Mouse (Mus musculus): ENCODE results near the gene Serf1. TPM values are rescaled to one million over a fixed set of nuclear protein-coding genes. Genes with fewer than 3 reads are reported as not detected.

Serf1 gene
- total RNA-seq (2018; cell fraction: chromatin; rRNA removed): 1 to 10 TPM in 1 of 26 experiments, not detected in 25; 4.3 TPM
- 1 to 10 TPM; 1.2 to 4.9 (median 2.7) TPM for total RNA-seq (2018; cell fraction: cytosol; rRNA removed)
- total RNA-seq (2018; cell fraction: nucleus; rRNA removed): 1 to 10 TPM in 2 of 26 experiments, not detected in 24; 2.5 TPM
- 2.5 to 4.7 TPM (median 4.1 TPM) in 3 replicates for polyA plus RNA-seq (2018)

- under 1% methylated on average over 72 of the region's 76 CpGs for WGBS (ENCODE audit: missing documents)
- peaks cover 8% of the 10 kb centered on the region for H3K79me2 ChIP-seq (ENCODE audit: inconsistent target)
- no peak within 1 kb of the TSS for H3K27ac ChIP-seq
- H3K4me3 ChIP-seq (ENCODE audit: inconsistent target): peak within 1 kb of the TSS; percentile 48
- H3K36me3 ChIP-seq (ENCODE audit: inconsistent target): no peaks in the 10 kb centered on the region
Measured at GRCm38 (mm10) chr13:100107652-100108472, at the start of gene Serf1. Gene Serf1, plus strand, starts transcription at chr13:100108012.

- Histone ChIP-seq H3K4me3 (ENCODE audit: inconsistent target) (no peak overlapping the region), H3K36me3 (ENCODE audit: inconsistent target) (peaks cover 80% of the 10 kb centered on the region), H3K27ac (no peak overlapping the region), H3K79me2 (ENCODE audit: inconsistent target) (no peaks in the 10 kb centered on the region)
- 95% methylated on average over 3 of the region's 3 CpGs for WGBS (ENCODE audit: missing documents)
Measured at GRCm38 (mm10) chr13:100063936-100064335, 43.9 kb upstream of the Serf1 start.

- Histone ChIP-seq H3K4me3 (ENCODE audit: inconsistent target) (no peak overlapping the region), H3K79me2 (ENCODE audit: inconsistent target) (no peaks in the 10 kb centered on the region), H3K27ac (no peak overlapping the region), H3K36me3 (ENCODE audit: inconsistent target) (peaks cover 81% of the 10 kb centered on the region)
- 90% methylated on average over 4 of the region's 6 CpGs for WGBS (ENCODE audit: missing documents)
Measured at GRCm38 (mm10) chr13:100067821-100068220, 40.0 kb upstream of the Serf1 start.

- peaks cover 71% of the 10 kb centered on the region for H3K36me3 ChIP-seq (ENCODE audit: inconsistent target)
- WGBS (ENCODE audit: missing documents): 94% methylated on average over 8 of the region's 8 CpGs
- no peak overlapping the region for H3K27ac ChIP-seq
- no peak overlapping the region for H3K4me3 ChIP-seq (ENCODE audit: inconsistent target)
- H3K79me2 ChIP-seq (ENCODE audit: inconsistent target): no peaks in the 10 kb centered on the region
Measured at GRCm38 (mm10) chr13:100071473-100071872, 36.3 kb upstream of the Serf1 start.

- H3K36me3 ChIP-seq (ENCODE audit: inconsistent target): peaks cover 41% of the 10 kb centered on the region
- H3K79me2 ChIP-seq (ENCODE audit: inconsistent target): peaks cover 49% of the 10 kb centered on the region
- 47% methylated on average over 6 of the region's 6 CpGs for WGBS (ENCODE audit: missing documents)
- H3K4me3 ChIP-seq (ENCODE audit: inconsistent target): no peak overlapping the region
- no peak overlapping the region for H3K27ac ChIP-seq
Measured at GRCm38 (mm10) chr13:100098808-100099207, 9.0 kb upstream of the Serf1 start.

GRCm38 (mm10) chr13:100103052-100103658 is 4.7 kb upstream of the Serf1 start:
- H3K27ac ChIP-seq: peak overlapping the region; percentile 31; the same call in 1 of the 2 replicates
- WGBS (ENCODE audit: missing documents): 2% methylated on average over 15 of the region's 15 CpGs

GRCm38 (mm10) chr13:100103748-100104254 is 4.0 kb upstream of the Serf1 start, which contains the start of gene Bdp1:
Gene Bdp1, minus strand, starts transcription at chr13:100104070.
- peak within 1 kb of the TSS; percentile 31; the same call in 1 of the 2 replicates for H3K27ac ChIP-seq
- H3K36me3 ChIP-seq (ENCODE audit: inconsistent target): no peaks in the 10 kb centered on the region
- WGBS (ENCODE audit: missing documents): 0% methylated on average over 44 of the region's 44 CpGs
- peaks cover 48% of the 10 kb centered on the region for H3K79me2 ChIP-seq (ENCODE audit: inconsistent target)
- peak within 1 kb of the TSS; percentile 84 for H3K4me3 ChIP-seq (ENCODE audit: inconsistent target)

More at GRCm38 (mm10) chr13:100103052-100103658, 4.7 kb upstream of the Serf1 start:
- Histone ChIP-seq H3K79me2 (ENCODE audit: inconsistent target) (peaks cover 49% of the 10 kb centered on the region), H3K4me3 (ENCODE audit: inconsistent target) (peak overlapping the region; percentile 84), H3K36me3 (ENCODE audit: inconsistent target) (peaks cover 5% of the 10 kb centered on the region)

- Histone ChIP-seq H3K36me3 (ENCODE audit: inconsistent target) (no peaks in the 10 kb centered on the region), H3K27ac (no peak overlapping the region), H3K4me3 (ENCODE audit: inconsistent target) (no peak overlapping the region), H3K79me2 (ENCODE audit: inconsistent target) (no peaks in the 10 kb centered on the region)
- 55% methylated on average over 5 of the region's 5 CpGs for WGBS (ENCODE audit: missing documents)
Measured at GRCm38 (mm10) chr13:100112218-100112972, 4.6 kb downstream of the Serf1 start.

GRCm38 (mm10) chr13:100123970-100124369 is 16.2 kb downstream of the Serf1 start:
- Histone ChIP-seq H3K4me3 (ENCODE audit: inconsistent target) (peak overlapping the region; percentile 91), H3K27ac (no peak overlapping the region), H3K36me3 (ENCODE audit: inconsistent target) (peaks cover 16% of the 10 kb centered on the region), H3K79me2 (ENCODE audit: inconsistent target) (peaks cover 17% of the 10 kb centered on the region)
- WGBS (ENCODE audit: missing documents): 93% methylated on average over 3 of the region's 3 CpGs

- H3K27ac ChIP-seq: peak within 1 kb of the TSS; percentile 3; the same call in 1 of the 2 replicates
- WGBS (ENCODE audit: missing documents): 4% methylated on average over 42 of the region's 42 CpGs
Measured at GRCm38 (mm10) chr13:100124423-100125257, 16.8 kb downstream of the Serf1 start, which contains the start of gene Smn1. Gene Smn1, plus strand, starts transcription at chr13:100124852.

GRCm38 (mm10) chr13:100125258-100125643 is 17.4 kb downstream of the Serf1 start:
- Histone ChIP-seq H3K27ac (peak overlapping the region; percentile 3; the same call in 1 of the 2 replicates), H3K4me3 (ENCODE audit: inconsistent target) (peak overlapping the region; percentile 91), H3K79me2 (ENCODE audit: inconsistent target) (peaks cover 17% of the 10 kb centered on the region), H3K36me3 (ENCODE audit: inconsistent target) (peaks cover 21% of the 10 kb centered on the region)
- WGBS (ENCODE audit: missing documents): 4% methylated on average over 10 of the region's 10 CpGs

More at GRCm38 (mm10) chr13:100124423-100125257, 16.8 kb downstream of the Serf1 start, which contains the start of gene Smn1:
- Histone ChIP-seq H3K4me3 (ENCODE audit: inconsistent target) (peak within 1 kb of the TSS; percentile 91), H3K79me2 (ENCODE audit: inconsistent target) (peaks cover 17% of the 10 kb centered on the region), H3K36me3 (ENCODE audit: inconsistent target) (peaks cover 21% of the 10 kb centered on the region)

GRCm38 (mm10) chr13:100141646-100142314 is 34.0 kb downstream of the Serf1 start:
- WGBS (ENCODE audit: missing documents): 65% methylated on average over 8 of the region's 8 CpGs
- Histone ChIP-seq H3K79me2 (ENCODE audit: inconsistent target) (no peaks in the 10 kb centered on the region), H3K36me3 (ENCODE audit: inconsistent target) (peaks cover 50% of the 10 kb centered on the region), H3K27ac (no peak overlapping the region), H3K4me3 (ENCODE audit: inconsistent target) (no peak overlapping the region)

- H3K36me3 ChIP-seq (ENCODE audit: inconsistent target): peaks cover 27% of the 10 kb centered on the region
- H3K4me3 ChIP-seq (ENCODE audit: inconsistent target): no peak overlapping the region
- WGBS (ENCODE audit: missing documents): 0% methylated on average over 1 of the region's 1 CpGs
- H3K27ac ChIP-seq: peak overlapping the region; percentile 64
- peaks cover 14% of the 10 kb centered on the region; the same call in 1 of the 2 replicates for H3K79me2 ChIP-seq (ENCODE audit: inconsistent target)
Measured at GRCm38 (mm10) chr13:100152659-100153058, 44.8 kb downstream of the Serf1 start.
